Mouse (Mus musculus) hindbrain, embryonic 14.5 days (tissue): ENCODE results near the gene Polr1d. TPM values are rescaled to one million over a fixed set of nuclear protein-coding genes. Genes with fewer than 3 reads are reported as not detected.

Source experiments
- ATAC-seq: fragments of 200-750 bp; cut with Nextera tagmentation; 2 replicates; pipeline ENCODE4 v1.8.0; 2017; ENCODE audit warnings: moderate number of reproducible peaks, mild to moderate bottlenecking, moderate TSS enrichment, moderate library complexity; ENCODE audit not compliant: low FRiP score
- DNase-seq: peaks from one replicate; pipeline ENCODE4 v3.0.0-alpha.2; 2015; ENCODE audit warnings: low spot score
- H3K27ac ChIP-seq: fragments of 300-500 bp; sonication (generic); 2 replicates; pipeline ENCODE4 v1.5.1; 2014; ENCODE audit warnings: mild to moderate bottlenecking, moderate library complexity
- H3K27me3 ChIP-seq: fragments of 300-500 bp; sonication (generic); 2 replicates; pipeline ENCODE4 v1.6.1; 2014; ENCODE audit warnings: mild to moderate bottlenecking, low read length, mixed read lengths; ENCODE audit not compliant: control insufficient read depth, insufficient read depth
- H3K36me3 ChIP-seq: fragments of 300-500 bp; sonication (generic); replicated peaks from 2 replicates; pipeline ENCODE4 v1.6.1; 2014; ENCODE audit not compliant: control insufficient read depth, insufficient read depth
- H3K4me1 ChIP-seq: fragments of 300-500 bp; sonication (generic); replicated peaks from 2 replicates; pipeline ENCODE4 v1.6.1; 2014; ENCODE audit warnings: antibody characterized with exemption, low read length, mixed read lengths; ENCODE audit not compliant: control insufficient read depth, insufficient read depth
- H3K4me2 ChIP-seq: fragments of 300-500 bp; sonication (generic); replicated peaks from 2 replicates; pipeline ENCODE4 v1.6.1; 2014; ENCODE audit warnings: mild to moderate bottlenecking, moderate library complexity
- H3K4me3 ChIP-seq: fragments of 300-500 bp; sonication (generic); replicated peaks from 2 replicates; pipeline ENCODE4 v1.5.1; 2014; ENCODE audit warnings: mild to moderate bottlenecking, low read length
- H3K9ac ChIP-seq: fragments of 300-500 bp; sonication (generic); 2 replicates; pipeline ENCODE4 v1.6.1; 2014
- H3K9me3 ChIP-seq: fragments of 300-500 bp; sonication (generic); 2 replicates; pipeline ENCODE4 v1.6.1; 2016; ENCODE audit warnings: low read length; ENCODE audit not compliant: control insufficient read depth
- WGBS: fragments of 180-500 bp; shearing (Covaris S2); extraction: QIAGEN DNeasy Blood & Tissue Kit; methylation state at CpG from one replicate; pipeline ENCODE4 v1.1.7; 2014; 5-methylcytosine and 5-hydroxymethylcytosine counted together
- polyA plus RNA-seq: library from polyadenylated mRNA; unstranded; fragments of >200 nt; fragmentation: Nextera tagmentation; extraction: Ambion mirVana; gene quantifications from 2 replicates; pipeline ENCODE4 v1.2.1, GENCODE M21; 2014

Gene Polr1d
- polyA plus RNA-seq, 1 experiment from 2014 or later: 113 TPM

- ATAC-seq: no peak
- no peaks in the 10 kb centered on the region for H3K27me3 ChIP-seq
- no peak overlapping the region for H3K4me2 ChIP-seq
- H3K27ac ChIP-seq: no peak overlapping the region
- H3K9me3 ChIP-seq: no peaks in the 10 kb centered on the region
- DNase-seq: no peak
- H3K4me1 ChIP-seq: peaks cover 7% of the 10 kb centered on the region; the same call in 1 of the 2 replicates
- H3K36me3 ChIP-seq: no peaks in the 10 kb centered on the region
- 89% methylated on average over 6 of the region's 6 CpGs for WGBS
- H3K9ac ChIP-seq: no peak overlapping the region
- H3K4me3 ChIP-seq: no peak overlapping the region
These were observed 23.8 kb upstream of the Polr1d start for GRCm38 (mm10) chr5:147053071-147053470.

- H3K9ac ChIP-seq: no peak overlapping the region
- H3K4me1 ChIP-seq: peaks cover 7% of the 10 kb centered on the region; the same call in 1 of the 2 replicates
- no peak overlapping the region for H3K4me2 ChIP-seq
- no peaks in the 10 kb centered on the region for H3K36me3 ChIP-seq
- DNase-seq (no peak), ATAC-seq (no peak)
- 93% methylated on average over 3 of the region's 3 CpGs for WGBS
- no peaks in the 10 kb centered on the region for H3K9me3 ChIP-seq
- no peak overlapping the region for H3K4me3 ChIP-seq
- H3K27me3 ChIP-seq: no peaks in the 10 kb centered on the region
- H3K27ac ChIP-seq: no peak overlapping the region
These were observed 23.4 kb upstream of the Polr1d start for GRCm38 (mm10) chr5:147053481-147053880.

DNA sequence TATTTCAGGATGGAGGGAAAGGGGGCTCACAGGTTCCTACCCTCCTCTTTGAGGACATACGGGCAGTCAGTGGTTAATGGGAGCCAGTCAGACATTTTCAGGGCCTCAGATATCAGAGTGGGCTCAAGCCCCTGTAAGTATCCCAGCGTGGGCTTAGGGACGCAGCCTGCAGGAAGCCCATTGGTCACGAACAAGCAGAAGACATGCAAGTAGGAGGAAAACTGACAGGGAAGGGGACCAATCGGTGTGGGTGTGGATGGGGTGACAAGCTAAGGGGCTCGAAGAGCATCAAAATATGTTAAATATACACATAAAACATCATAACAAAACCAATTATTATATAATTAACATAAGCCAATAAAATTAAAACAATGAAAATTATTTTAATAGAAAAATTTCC lies 22.5 kb upstream of the Polr1d start:
- Histone ChIP-seq H3K4me2 (no peak overlapping the region), H3K27ac (no peak overlapping the region), H3K9ac (no peak overlapping the region), H3K9me3 (no peaks in the 10 kb centered on the region), H3K27me3 (no peaks in the 10 kb centered on the region), H3K4me3 (no peak overlapping the region), H3K36me3 (no peaks in the 10 kb centered on the region), H3K4me1 (peaks cover 7% of the 10 kb centered on the region; the same call in 1 of the 2 replicates)
- 89% methylated on average over 6 of the region's 6 CpGs for WGBS
- DNase-seq (no peak), ATAC-seq (no peak)

GRCm38 (mm10) chr5:147054747-147055270 lies 22.0 kb upstream of the Polr1d start:
- Histone ChIP-seq H3K4me1 (peaks cover 7% of the 10 kb centered on the region; the same call in 1 of the 2 replicates), H3K36me3 (no peaks in the 10 kb centered on the region), H3K4me2 (no peak overlapping the region), H3K9me3 (no peaks in the 10 kb centered on the region), H3K9ac (no peak overlapping the region), H3K27me3 (no peaks in the 10 kb centered on the region), H3K27ac (no peak overlapping the region), H3K4me3 (no peak overlapping the region)
- ATAC-seq: no peak
- WGBS: 85% methylated on average over 2 of the region's 2 CpGs
- DNase-seq: no peak

DNA sequence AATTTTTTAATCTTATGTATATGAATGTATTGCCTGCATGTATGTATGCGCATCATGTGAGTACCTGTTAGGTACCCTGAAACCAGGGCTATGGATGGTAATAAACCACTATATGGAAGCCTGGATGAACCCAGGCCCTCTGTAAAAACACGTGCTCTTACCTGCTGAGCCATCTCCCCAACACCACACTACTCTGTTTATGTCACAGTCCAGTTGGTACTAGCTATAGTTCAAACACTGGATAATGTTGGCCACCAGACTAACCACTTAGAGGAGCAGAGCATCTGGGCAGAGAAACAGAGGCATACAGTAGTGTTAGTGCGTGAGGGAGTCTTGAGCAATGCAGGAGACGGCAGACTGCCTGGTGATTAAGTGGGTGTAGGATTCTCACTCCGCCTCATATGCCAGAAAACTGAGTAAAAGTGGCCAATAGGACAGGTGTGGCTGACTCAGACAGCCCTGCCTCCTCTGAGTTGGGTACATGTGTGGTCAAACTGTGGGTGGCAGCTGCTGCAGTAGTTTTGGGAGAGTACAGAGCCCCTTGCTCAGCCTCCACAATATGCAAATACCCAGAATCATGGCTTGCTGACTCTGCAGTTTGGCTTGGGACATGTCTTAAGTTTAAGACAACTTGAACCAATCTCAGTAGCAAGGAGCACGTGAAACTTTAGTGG lies 21.1 kb upstream of the Polr1d start:
- Histone ChIP-seq H3K27ac (no peak overlapping the region), H3K4me3 (no peak overlapping the region), H3K4me2 (no peak overlapping the region), H3K36me3 (no peaks in the 10 kb centered on the region), H3K9ac (no peak overlapping the region), H3K4me1 (peaks cover 7% of the 10 kb centered on the region; the same call in 1 of the 2 replicates), H3K9me3 (no peaks in the 10 kb centered on the region), H3K27me3 (no peaks in the 10 kb centered on the region)
- no peak for DNase-seq
- 93% methylated on average over 6 of the region's 6 CpGs for WGBS
- no peak for ATAC-seq

DNA sequence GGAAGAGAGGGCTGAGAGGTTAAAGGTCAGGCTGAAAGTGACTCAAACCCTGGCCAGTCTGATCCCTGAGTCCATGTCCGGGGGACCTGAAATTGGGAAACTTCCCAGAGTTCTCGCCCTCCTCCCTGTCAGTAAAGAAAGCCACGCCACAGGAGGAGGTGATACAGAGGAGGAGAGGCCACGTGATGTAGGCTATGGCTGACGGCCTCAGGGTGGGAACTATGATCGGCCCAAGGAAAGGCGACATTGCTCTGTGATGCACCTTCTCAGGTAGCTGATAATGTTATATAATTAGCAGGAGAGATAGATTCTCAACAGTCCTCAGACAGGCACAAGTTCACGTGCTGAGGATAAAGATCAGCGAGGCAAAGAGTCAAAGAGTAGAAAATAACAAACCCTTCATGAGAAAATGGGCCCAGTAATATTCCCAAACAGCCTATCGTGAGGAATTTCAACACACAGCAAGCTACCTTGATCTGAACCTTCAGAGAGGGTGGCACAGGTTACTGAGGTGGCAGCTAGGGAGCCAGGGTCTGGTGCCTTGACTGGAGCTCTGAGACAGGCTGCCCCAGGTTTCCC lies 20.0 kb upstream of the Polr1d start:
- WGBS: 86% methylated on average over 10 of the region's 10 CpGs

DNA sequence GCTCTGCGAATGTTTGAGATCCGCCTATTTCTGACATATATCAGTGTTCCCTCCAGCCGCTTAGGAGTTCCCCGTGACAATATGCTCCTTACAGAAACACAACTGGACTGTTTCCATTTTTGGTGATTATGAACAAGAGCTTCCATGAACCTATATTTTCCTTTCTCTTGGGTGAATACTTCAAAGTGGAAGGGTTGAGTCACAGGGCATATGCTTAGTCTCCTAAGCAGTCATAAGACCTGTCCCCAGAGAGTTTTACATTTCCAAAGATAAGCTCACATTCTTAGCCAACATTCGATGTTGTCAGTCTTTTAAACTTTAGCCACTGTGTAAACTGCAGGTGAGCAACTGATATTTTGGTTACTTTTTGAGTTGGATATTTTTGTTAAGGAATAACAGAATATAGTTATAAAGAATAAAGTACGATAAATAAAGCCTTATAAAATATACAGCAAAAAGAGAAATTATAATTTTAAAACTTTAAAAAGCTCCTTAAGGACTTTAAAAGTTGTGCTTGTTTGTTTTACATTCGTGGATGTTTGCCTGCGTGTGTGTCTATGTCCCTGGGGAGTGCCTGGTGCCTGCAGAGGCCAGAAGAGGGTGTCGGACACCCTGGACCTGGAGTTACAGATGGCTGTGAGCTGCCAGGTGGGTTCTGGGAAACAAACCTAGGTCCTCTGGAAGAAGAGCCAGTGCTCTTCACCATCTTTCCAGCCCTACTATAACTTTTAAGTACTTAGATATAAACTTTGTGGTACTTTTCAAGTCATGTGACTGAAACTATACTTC lies 19.0 kb upstream of the Polr1d start:
- no peaks in the 10 kb centered on the region for H3K4me1 ChIP-seq
- H3K9me3 ChIP-seq: no peaks in the 10 kb centered on the region
- DNase-seq (no peak), ATAC-seq (no peak)
- H3K27me3 ChIP-seq: no peaks in the 10 kb centered on the region
- H3K9ac ChIP-seq: no peak overlapping the region
- 87% methylated on average over 9 of the region's 9 CpGs for WGBS
- no peak overlapping the region for H3K4me3 ChIP-seq
- H3K36me3 ChIP-seq: no peaks in the 10 kb centered on the region
- no peak overlapping the region for H3K4me2 ChIP-seq
- H3K27ac ChIP-seq: no peak overlapping the region

More for the DNA sequence above, 20.0 kb upstream of the Polr1d start:
- Histone ChIP-seq H3K4me2 (no peak overlapping the region), H3K36me3 (no peaks in the 10 kb centered on the region), H3K27me3 (no peaks in the 10 kb centered on the region), H3K4me3 (no peak overlapping the region), H3K27ac (no peak overlapping the region), H3K4me1 (peaks cover 7% of the 10 kb centered on the region; the same call in 1 of the 2 replicates), H3K9ac (no peak overlapping the region), H3K9me3 (no peaks in the 10 kb centered on the region)
- no peak for DNase-seq
- no peak for ATAC-seq

GRCm38 (mm10) chr5:147058661-147059060 lies 18.2 kb upstream of the Polr1d start:
- no peak for ATAC-seq
- Histone ChIP-seq H3K27ac (no peak overlapping the region), H3K9ac (no peak overlapping the region), H3K4me3 (no peak overlapping the region), H3K27me3 (no peaks in the 10 kb centered on the region), H3K9me3 (no peaks in the 10 kb centered on the region), H3K4me2 (no peak overlapping the region), H3K4me1 (no peaks in the 10 kb centered on the region), H3K36me3 (no peaks in the 10 kb centered on the region)
- no peak for DNase-seq
- 86% methylated on average over 5 of the region's 5 CpGs for WGBS

DNA sequence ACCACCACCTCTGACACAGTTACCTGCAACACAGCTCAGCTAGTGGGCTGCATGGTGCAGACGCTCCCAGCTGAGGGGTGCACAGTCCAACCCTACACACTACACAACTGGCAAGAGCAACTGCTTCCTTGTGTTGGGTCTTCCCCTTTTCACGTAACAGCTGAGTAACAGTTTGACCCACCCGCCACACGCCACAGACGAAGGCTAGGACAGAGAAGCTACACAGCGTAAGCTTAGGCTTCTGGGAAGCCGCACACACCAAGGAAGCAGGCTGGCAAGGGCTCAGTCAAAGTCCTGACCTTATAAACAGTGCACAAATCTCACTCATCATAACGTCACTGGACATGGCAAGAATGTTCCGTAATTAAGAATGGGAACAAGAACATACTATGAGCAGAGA lies 17.5 kb upstream of the Polr1d start:
- no peaks in the 10 kb centered on the region for H3K36me3 ChIP-seq
- no peaks in the 10 kb centered on the region for H3K9me3 ChIP-seq
- H3K27me3 ChIP-seq: no peaks in the 10 kb centered on the region
- H3K4me2 ChIP-seq: no peak overlapping the region
- no peak for DNase-seq
- H3K9ac ChIP-seq: no peak overlapping the region
- no peaks in the 10 kb centered on the region for H3K4me1 ChIP-seq
- H3K4me3 ChIP-seq: no peak overlapping the region
- no peak overlapping the region for H3K27ac ChIP-seq
- ATAC-seq: no peak
- 91% methylated on average over 9 of the region's 9 CpGs for WGBS
